Mouse (Mus musculus) heart, postnatal 4 days (tissue): ENCODE results near the gene 4930524N10Rik. TPM values are rescaled to one million over a fixed set of nuclear protein-coding genes. Genes with fewer than 3 reads are reported as not detected.

Source experiments
- DNase-seq: peaks from one replicate; pipeline ENCODE4 v3.0.0; 2021
- total RNA-seq, 2 experiments: library from RNA; stranded (reverse); gene quantifications; 2 replicates each; pipeline ENCODE4 v1.2.3; 2021

Gene 4930524N10Rik
- total RNA-seq = not detected

GRCm38 (mm10) chrX:154343292-154343691 lies at the start of gene 4930524N10Rik:
Gene 4930524N10Rik, minus strand, starts transcription at chrX:154343392.
- DNase-seq = no peak

GRCm38 (mm10) chrX:154350042-154350441 lies 6.8 kb upstream of the 4930524N10Rik start:
- DNase-seq = no peak

GRCm38 (mm10) chrX:154349302-154350041 lies 6.3 kb upstream of the 4930524N10Rik start:
- DNase-seq = no peak

- no peak for DNase-seq
Observed at GRCm38 (mm10) chrX:154347933-154348332, 4.7 kb upstream of the 4930524N10Rik start.

Other genes starting within 250 kb of the 4930524N10Rik start
- not detected for gene Gm15140, start 222.7 kb downstream of the 4930524N10Rik start, total RNA-seq
- not detected for gene Samt4, start 138.6 kb upstream of the 4930524N10Rik start, total RNA-seq
- not detected for gene Samt2, start 236.0 kb upstream of the 4930524N10Rik start, total RNA-seq